Mouse (Mus musculus) stomach, embryonic 14.5 days (tissue): ENCODE results near the gene Ptprn2. TPM values are rescaled to one million over a fixed set of nuclear protein-coding genes. Genes with fewer than 3 reads are reported as not detected.

ENCODE experiments used
- ATAC-seq: fragments of 200-750 bp; cut with Nextera tagmentation; 2 replicates; pipeline ENCODE4 v1.8.0; 2017; ENCODE audit warnings: low read depth, moderate TSS enrichment; ENCODE audit not compliant: insufficient number of reproducible peaks, insufficient read depth, low FRiP score
- H3K27ac ChIP-seq: fragments of 300-500 bp; sonication (generic); 2 replicates; pipeline ENCODE4 v1.5.1; 2014; ENCODE audit warnings: mild to moderate bottlenecking, low read length, moderate library complexity, mixed read lengths
- H3K27me3 ChIP-seq: fragments of 300-500 bp; sonication (generic); 2 replicates; pipeline ENCODE4 v1.6.1; 2014; ENCODE audit warnings: low read length, control low read depth, mixed read lengths; ENCODE audit not compliant: control insufficient read depth, insufficient read depth
- H3K36me3 ChIP-seq: fragments of 300-500 bp; sonication (generic); 2 replicates; pipeline ENCODE4 v1.6.1; 2014; ENCODE audit warnings: mild to moderate bottlenecking, control low read depth, low read length, moderate library complexity, mixed read lengths; ENCODE audit not compliant: control insufficient read depth, insufficient read depth
- H3K4me1 ChIP-seq: fragments of 300-500 bp; sonication (generic); 2 replicates; pipeline ENCODE4 v1.6.1; 2014; ENCODE audit warnings: low read length, control low read depth, mixed read lengths; ENCODE audit not compliant: control insufficient read depth, insufficient read depth
- H3K4me2 ChIP-seq: fragments of 300-500 bp; sonication (generic); replicated peaks from 2 replicates; pipeline ENCODE4 v1.6.1; 2014; ENCODE audit warnings: low read depth, low read length, control low read depth
- H3K4me3 ChIP-seq: fragments of 300-500 bp; sonication (generic); 2 replicates; pipeline ENCODE4 v1.5.1; 2014; ENCODE audit warnings: low read depth, low read length, control low read depth
- H3K9ac ChIP-seq: fragments of 300-500 bp; sonication (generic); replicated peaks from 2 replicates; pipeline ENCODE4 v1.6.1; 2014; ENCODE audit warnings: low read depth, mild to moderate bottlenecking, control low read depth, low read length, moderate library complexity, mixed read lengths
- H3K9me3 ChIP-seq: fragments of 300-500 bp; sonication (generic); 2 replicates; pipeline ENCODE4 v1.6.1; 2016; ENCODE audit warnings: low read depth, low read length, control low read depth; ENCODE audit not compliant: control insufficient read depth
- WGBS: fragments of 180-500 bp; shearing (Covaris S2); extraction: QIAGEN DNeasy Blood & Tissue Kit; methylation state at CpG from one replicate; pipeline ENCODE4 v1.1.7; 2014; 5-methylcytosine and 5-hydroxymethylcytosine counted together
- polyA plus RNA-seq: library from polyadenylated mRNA; unstranded; fragments of >200 nt; fragmentation: Nextera tagmentation; extraction: Ambion mirVana; gene quantifications from 2 replicates; pipeline ENCODE4 v1.2.1, GENCODE M21; 2014

Gene Ptprn2
- polyA plus RNA-seq, 1 experiment from 2014 or later, result 2.2 TPM

GRCm38 (mm10) chr12:117250465-117250864 lies 764.9 kb downstream of the Ptprn2 start:
- Histone ChIP-seq H3K27ac (no peak overlapping the region), H3K27me3 (no peaks in the 10 kb centered on the region), H3K4me1 (0 out of 2 replicates have a peak, but pooled peaks cover 6% of the 10 kb centered on the region), H3K9ac (no peak overlapping the region), H3K36me3 (no peaks in the 10 kb centered on the region), H3K4me3 (no peak overlapping the region), H3K4me2 (no peak overlapping the region), H3K9me3 (no peaks in the 10 kb centered on the region)
- 19% methylated on average over 6 of the region's 6 CpGs for WGBS
- no peak for ATAC-seq

- no peak for ATAC-seq
- 23% methylated on average over 11 of the region's 11 CpGs for WGBS
Measured at GRCm38 (mm10) chr12:117251663-117252425, 766.3 kb downstream of the Ptprn2 start.

GRCm38 (mm10) chr12:117252426-117252779 lies 766.9 kb downstream of the Ptprn2 start:
- H3K9me3 ChIP-seq, result no peaks in the 10 kb centered on the region
- no peak overlapping the region for H3K9ac ChIP-seq
- H3K4me3 ChIP-seq, result no peak overlapping the region
- 13% methylated on average over 3 of the region's 3 CpGs for WGBS
- H3K36me3 ChIP-seq, result no peaks in the 10 kb centered on the region
- H3K27ac ChIP-seq, result no peak overlapping the region
- ATAC-seq, result no peak
- H3K27me3 ChIP-seq, result no peaks in the 10 kb centered on the region
- H3K4me1 ChIP-seq, result 0 out of 2 replicates have a peak, but pooled peaks cover 6% of the 10 kb centered on the region
- H3K4me2 ChIP-seq, result no peak overlapping the region

More at GRCm38 (mm10) chr12:117251663-117252425, 766.3 kb downstream of the Ptprn2 start:
- no peak overlapping the region for H3K4me2 ChIP-seq
- no peaks in the 10 kb centered on the region for H3K36me3 ChIP-seq
- H3K9me3 ChIP-seq, result no peaks in the 10 kb centered on the region
- H3K27me3 ChIP-seq, result no peaks in the 10 kb centered on the region
- no peak overlapping the region for H3K4me3 ChIP-seq
- no peak overlapping the region for H3K9ac ChIP-seq
- no peak overlapping the region for H3K27ac ChIP-seq
- H3K4me1 ChIP-seq, result 0 out of 2 replicates have a peak, but pooled peaks cover 6% of the 10 kb centered on the region

- Histone ChIP-seq H3K4me3 (no peak overlapping the region), H3K4me1 (0 out of 2 replicates have a peak, but pooled peaks cover 6% of the 10 kb centered on the region), H3K36me3 (no peaks in the 10 kb centered on the region), H3K27me3 (no peaks in the 10 kb centered on the region), H3K9ac (no peak overlapping the region), H3K27ac (no peak overlapping the region), H3K9me3 (no peaks in the 10 kb centered on the region), H3K4me2 (no peak overlapping the region)
- WGBS, result 79% methylated on average over 9 of the region's 9 CpGs
- no peak for ATAC-seq
Measured at GRCm38 (mm10) chr12:117254356-117254755, 768.8 kb downstream of the Ptprn2 start.

- no peak for ATAC-seq
- WGBS, result 40% methylated on average over 6 of the region's 6 CpGs
- Histone ChIP-seq H3K27ac (no peak overlapping the region), H3K9ac (no peak overlapping the region), H3K4me3 (no peak overlapping the region), H3K9me3 (no peaks in the 10 kb centered on the region), H3K4me2 (no peak overlapping the region), H3K4me1 (0 out of 2 replicates have a peak, but pooled peaks cover 6% of the 10 kb centered on the region), H3K36me3 (no peaks in the 10 kb centered on the region), H3K27me3 (no peaks in the 10 kb centered on the region)
Measured at GRCm38 (mm10) chr12:117255325-117255724, 769.8 kb downstream of the Ptprn2 start.

- Histone ChIP-seq H3K36me3 (no peaks in the 10 kb centered on the region), H3K9me3 (no peaks in the 10 kb centered on the region), H3K27ac (no peak overlapping the region), H3K4me2 (no peak overlapping the region), H3K4me3 (no peak overlapping the region), H3K27me3 (no peaks in the 10 kb centered on the region), H3K9ac (no peak overlapping the region), H3K4me1 (0 out of 2 replicates have a peak, but pooled peaks cover 6% of the 10 kb centered on the region)
- WGBS, result 88% methylated on average over 2 of the region's 2 CpGs
- ATAC-seq, result no peak
Measured at GRCm38 (mm10) chr12:117255776-117256342, 770.3 kb downstream of the Ptprn2 start.

- Histone ChIP-seq H3K4me3 (no peak overlapping the region), H3K9ac (no peak overlapping the region), H3K27ac (no peak overlapping the region), H3K4me2 (no peak overlapping the region), H3K36me3 (no peaks in the 10 kb centered on the region), H3K27me3 (no peaks in the 10 kb centered on the region), H3K9me3 (no peaks in the 10 kb centered on the region), H3K4me1 (0 out of 2 replicates have a peak, but pooled peaks cover 6% of the 10 kb centered on the region)
- 69% methylated on average over 5 of the region's 5 CpGs for WGBS
- ATAC-seq, result no peak
Measured at GRCm38 (mm10) chr12:117256849-117257204, 771.3 kb downstream of the Ptprn2 start.

GRCm38 (mm10) chr12:117257205-117257920 lies 771.8 kb downstream of the Ptprn2 start:
- no peaks in the 10 kb centered on the region for H3K9me3 ChIP-seq
- ATAC-seq, result no peak
- no peaks in the 10 kb centered on the region for H3K27me3 ChIP-seq
- no peak overlapping the region for H3K9ac ChIP-seq
- 0 out of 2 replicates have a peak, but pooled peaks cover 2% of the 10 kb centered on the region for H3K4me1 ChIP-seq
- no peak overlapping the region for H3K27ac ChIP-seq
- H3K36me3 ChIP-seq, result no peaks in the 10 kb centered on the region
- no peak overlapping the region for H3K4me2 ChIP-seq
- no peak overlapping the region for H3K4me3 ChIP-seq
- WGBS, result 36% methylated on average over 20 of the region's 20 CpGs
